Mouse (Mus musculus): Measurements from ENCODE around the gene Stxbp4. TPM values are rescaled to one million over a fixed set of nuclear protein-coding genes. Genes with fewer than 3 reads are reported as not detected.

Gene Stxbp4
- polyA plus RNA-seq, 2 experiments: 11.1 to 21.8 TPM

- Histone ChIP-seq H3K4me3 (replicated peaks; ENCODE audit: low read length) (no peak overlapping the region), H3K9me3 (ENCODE audit: control insufficient read depth, low read length) (no peaks in the 10 kb centered on the region), H3K36me3 (ENCODE audit: control insufficient read depth, insufficient read depth, low read length) (0 out of 2 replicates have a peak, but pooled peaks cover 3% of the 10 kb centered on the region), H3K27me3 (ENCODE audit: control insufficient read depth, insufficient read depth, low read length) (no peaks in the 10 kb centered on the region), H3K9ac (ENCODE audit: low read depth, low read length, severe bottlenecking) (no peak overlapping the region), H3K4me1 (ENCODE audit: control insufficient read depth, insufficient read depth, low read length) (no peaks in the 10 kb centered on the region), H3K4me2 (replicated peaks; ENCODE audit: low read depth, low read length, severe bottlenecking) (no peak overlapping the region), H3K27ac (replicated peaks; ENCODE audit: low read depth, low read length) (no peak overlapping the region)
- DNase-seq (ENCODE audit: low spot score) (peak; percentile 23), ATAC-seq (ENCODE audit: low FRiP score, low read depth) (no peak)
- no peak for TF ChIP-seq POLR2A (IDR thresholded peaks at IDR 0.05; ENCODE audit: borderline replicate concordance, extremely low read depth, insufficient read depth, insufficient read length)
- 78% methylated on average over 9 of the region's 9 CpGs for WGBS
Observed at GRCm38 (mm10) chr11:90558359-90559047, 79.4 kb downstream of the Stxbp4 start.

- Histone ChIP-seq H3K4me3 (replicated peaks; ENCODE audit: low read length) (no peak overlapping the region), H3K9me3 (ENCODE audit: control insufficient read depth, low read length) (no peaks in the 10 kb centered on the region), H3K27ac (replicated peaks; ENCODE audit: low read depth, low read length) (no peak overlapping the region), H3K27me3 (ENCODE audit: control insufficient read depth, insufficient read depth, low read length) (no peaks in the 10 kb centered on the region), H3K36me3 (ENCODE audit: control insufficient read depth, insufficient read depth, low read length) (0 out of 2 replicates have a peak, but pooled peaks cover 3% of the 10 kb centered on the region), H3K9ac (ENCODE audit: low read depth, low read length, severe bottlenecking) (no peak overlapping the region), H3K4me1 (ENCODE audit: control insufficient read depth, insufficient read depth, low read length) (no peaks in the 10 kb centered on the region), H3K4me2 (replicated peaks; ENCODE audit: low read depth, low read length, severe bottlenecking) (no peak overlapping the region)
- no peak for ATAC-seq (ENCODE audit: low FRiP score, low read depth)
- DNase-seq (ENCODE audit: low spot score): no peak
- TF ChIP-seq POLR2A (IDR thresholded peaks at IDR 0.05; ENCODE audit: borderline replicate concordance, extremely low read depth, insufficient read depth, insufficient read length): no peak
- WGBS: 74% methylated on average over 4 of the region's 4 CpGs
Observed at GRCm38 (mm10) chr11:90556517-90556916, 81.4 kb downstream of the Stxbp4 start.

GRCm38 (mm10) chr11:90553963-90554362, 83.9 kb downstream of the Stxbp4 start:
- no peak for ATAC-seq (ENCODE audit: low FRiP score, low read depth)
- no peak for TF ChIP-seq POLR2A (IDR thresholded peaks at IDR 0.05; ENCODE audit: borderline replicate concordance, extremely low read depth, insufficient read depth, insufficient read length)
- H3K4me1 ChIP-seq (ENCODE audit: control insufficient read depth, insufficient read depth, low read length): no peaks in the 10 kb centered on the region
- 56% methylated on average over 5 of the region's 5 CpGs for WGBS
- no peaks in the 10 kb centered on the region for H3K9me3 ChIP-seq (ENCODE audit: control insufficient read depth, low read length)
- H3K27ac ChIP-seq (replicated peaks; ENCODE audit: low read depth, low read length): no peak overlapping the region
- no peaks in the 10 kb centered on the region for H3K36me3 ChIP-seq (ENCODE audit: control insufficient read depth, insufficient read depth, low read length)
- no peaks in the 10 kb centered on the region for H3K27me3 ChIP-seq (ENCODE audit: control insufficient read depth, insufficient read depth, low read length)
- no peak overlapping the region for H3K4me3 ChIP-seq (replicated peaks; ENCODE audit: low read length)
- no peak overlapping the region for H3K9ac ChIP-seq (ENCODE audit: low read depth, low read length, severe bottlenecking)
- DNase-seq (ENCODE audit: low spot score): no peak
- no peak overlapping the region for H3K4me2 ChIP-seq (replicated peaks; ENCODE audit: low read depth, low read length, severe bottlenecking)

- Histone ChIP-seq H3K36me3 (ENCODE audit: control insufficient read depth, insufficient read depth, low read length) (peaks cover 7% of the 10 kb centered on the region), H3K4me2 (replicated peaks; ENCODE audit: low read depth, low read length, severe bottlenecking) (no peak overlapping the region), H3K27ac (replicated peaks; ENCODE audit: low read depth, low read length) (no peak overlapping the region), H3K4me3 (replicated peaks; ENCODE audit: low read length) (no peak overlapping the region), H3K4me1 (ENCODE audit: control insufficient read depth, insufficient read depth, low read length) (no peaks in the 10 kb centered on the region), H3K9me3 (ENCODE audit: control insufficient read depth, low read length) (no peaks in the 10 kb centered on the region), H3K9ac (ENCODE audit: low read depth, low read length, severe bottlenecking) (no peak overlapping the region), H3K27me3 (ENCODE audit: control insufficient read depth, insufficient read depth, low read length) (no peaks in the 10 kb centered on the region)
- 76% methylated on average over 18 of the region's 18 CpGs for WGBS
- TF ChIP-seq POLR2A (IDR thresholded peaks at IDR 0.05; ENCODE audit: borderline replicate concordance, extremely low read depth, insufficient read depth, insufficient read length): no peak
- DNase-seq (ENCODE audit: low spot score) (no peak), ATAC-seq (ENCODE audit: low FRiP score, low read depth) (no peak)
Observed at GRCm38 (mm10) chr11:90552303-90553201, 85.3 kb downstream of the Stxbp4 start.

GRCm38 (mm10) chr11:90548560-90548959, 89.3 kb downstream of the Stxbp4 start:
- H3K4me1 ChIP-seq (ENCODE audit: control insufficient read depth, insufficient read depth, low read length): no peaks in the 10 kb centered on the region
- H3K4me3 ChIP-seq (replicated peaks; ENCODE audit: low read length): no peak overlapping the region
- TF ChIP-seq POLR2A (IDR thresholded peaks at IDR 0.05; ENCODE audit: borderline replicate concordance, extremely low read depth, insufficient read depth, insufficient read length): no peak
- H3K36me3 ChIP-seq (ENCODE audit: control insufficient read depth, insufficient read depth, low read length): peaks cover 11% of the 10 kb centered on the region
- H3K9me3 ChIP-seq (ENCODE audit: control insufficient read depth, low read length): no peaks in the 10 kb centered on the region
- H3K27ac ChIP-seq (replicated peaks; ENCODE audit: low read depth, low read length): no peak overlapping the region
- no peak overlapping the region for H3K4me2 ChIP-seq (replicated peaks; ENCODE audit: low read depth, low read length, severe bottlenecking)
- 62% methylated on average over 13 of the region's 13 CpGs for WGBS
- no peak for ATAC-seq (ENCODE audit: low FRiP score, low read depth)
- no peaks in the 10 kb centered on the region for H3K27me3 ChIP-seq (ENCODE audit: control insufficient read depth, insufficient read depth, low read length)
- no peak for DNase-seq (ENCODE audit: low spot score)
- no peak overlapping the region for H3K9ac ChIP-seq (ENCODE audit: low read depth, low read length, severe bottlenecking)
